Mouse (Mus musculus): ENCODE results near the gene Txnrd2. TPM values are rescaled to one million over a fixed set of nuclear protein-coding genes. Genes with fewer than 3 reads are reported as not detected.

Txnrd2 gene
- total RNA-seq (2022), result 10 to 100 TPM; 37.0 to 49.9 (median 42.1) TPM

DNA sequence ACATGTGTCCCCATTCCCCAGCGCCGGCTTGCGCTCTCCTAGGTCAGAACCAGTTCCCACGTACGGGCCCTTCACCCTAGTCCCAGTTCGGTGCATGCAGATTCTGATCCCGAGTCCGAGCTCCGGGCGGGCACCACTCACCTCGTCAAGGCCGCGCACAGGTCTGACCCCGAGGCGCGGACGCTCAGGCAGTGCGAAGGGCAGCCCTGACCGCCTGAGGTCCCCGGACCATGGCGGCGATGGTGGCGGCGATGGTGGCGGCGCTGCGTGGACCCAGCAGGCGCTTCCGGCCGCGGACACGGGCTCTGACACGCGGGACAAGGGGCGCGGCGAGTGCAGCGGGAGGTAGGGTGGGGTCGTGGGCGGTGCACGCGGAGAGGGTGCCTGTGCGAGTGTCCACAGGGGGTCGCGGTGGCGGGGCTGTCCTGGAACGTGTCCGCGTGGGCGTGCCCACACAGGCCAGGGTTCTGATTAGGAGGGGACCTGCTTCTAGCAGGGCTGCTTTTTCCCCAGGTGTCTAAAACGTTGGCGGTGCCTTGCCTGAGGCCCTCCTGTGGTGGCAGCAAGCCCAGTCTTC lies at the start of gene Txnrd2:
TSS of gene Txnrd2 (plus strand) at position 170 of the 577 bp plus-strand sequence.
- DNase-seq (ENCODE audit: low spot score), result peak; percentile 75

- no peak for DNase-seq (ENCODE audit: low spot score)
Observed at GRCm38 (mm10) chr16:18377203-18377602, 49.0 kb upstream of the Txnrd2 start.

DNA sequence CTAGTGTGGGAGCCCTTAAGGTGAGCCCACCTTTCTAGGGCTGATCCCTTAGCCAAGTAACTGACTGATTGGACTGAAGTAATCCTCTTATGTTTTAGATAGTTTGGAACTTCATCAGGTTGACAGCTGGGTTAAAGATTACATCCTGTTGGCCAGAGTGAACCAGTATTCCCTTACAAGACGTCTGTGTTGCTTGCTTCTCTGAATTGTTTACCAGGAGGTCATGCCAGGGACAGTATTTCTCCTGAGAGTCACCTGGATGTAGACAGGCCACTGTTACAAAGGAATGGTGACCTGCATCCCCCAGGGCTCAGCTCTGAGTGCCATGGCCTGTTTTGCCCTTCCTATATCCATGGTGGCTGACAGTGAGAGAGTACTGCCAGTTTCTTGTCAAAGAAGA lies 47.7 kb upstream of the Txnrd2 start:
- no peak for DNase-seq (ENCODE audit: low spot score)

GRCm38 (mm10) chr16:18379338-18380001 lies 46.7 kb upstream of the Txnrd2 start:
- DNase-seq (ENCODE audit: low spot score), result no peak

DNA sequence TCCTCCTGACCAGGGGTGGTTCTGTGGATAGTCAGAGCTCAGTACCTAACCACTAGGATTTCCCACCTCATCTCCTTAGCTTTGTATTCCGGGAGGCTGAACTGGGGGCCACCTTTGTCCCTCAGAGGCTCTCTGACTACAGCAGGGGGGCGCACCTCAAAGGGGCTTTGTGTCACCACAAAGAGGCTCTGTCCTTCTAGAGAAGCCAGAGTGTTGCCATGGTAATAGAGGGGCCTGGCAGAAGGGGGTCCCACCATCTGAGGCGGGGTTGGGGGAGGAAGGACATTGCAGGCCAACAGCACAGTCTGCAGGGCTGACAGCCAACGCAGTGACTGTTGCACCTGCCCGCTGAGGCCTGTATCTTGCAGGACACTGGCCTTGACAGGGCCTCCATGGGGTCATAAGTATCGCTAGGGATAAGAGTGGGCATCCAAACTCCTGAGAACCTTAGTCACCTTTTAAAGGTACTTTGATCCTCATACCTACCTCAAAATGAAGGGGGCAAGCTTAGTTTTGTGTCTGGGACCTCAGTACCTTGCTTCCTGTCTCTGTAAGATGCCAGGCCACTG lies 45.6 kb upstream of the Txnrd2 start:
- DNase-seq (ENCODE audit: low spot score), result no peak

DNA sequence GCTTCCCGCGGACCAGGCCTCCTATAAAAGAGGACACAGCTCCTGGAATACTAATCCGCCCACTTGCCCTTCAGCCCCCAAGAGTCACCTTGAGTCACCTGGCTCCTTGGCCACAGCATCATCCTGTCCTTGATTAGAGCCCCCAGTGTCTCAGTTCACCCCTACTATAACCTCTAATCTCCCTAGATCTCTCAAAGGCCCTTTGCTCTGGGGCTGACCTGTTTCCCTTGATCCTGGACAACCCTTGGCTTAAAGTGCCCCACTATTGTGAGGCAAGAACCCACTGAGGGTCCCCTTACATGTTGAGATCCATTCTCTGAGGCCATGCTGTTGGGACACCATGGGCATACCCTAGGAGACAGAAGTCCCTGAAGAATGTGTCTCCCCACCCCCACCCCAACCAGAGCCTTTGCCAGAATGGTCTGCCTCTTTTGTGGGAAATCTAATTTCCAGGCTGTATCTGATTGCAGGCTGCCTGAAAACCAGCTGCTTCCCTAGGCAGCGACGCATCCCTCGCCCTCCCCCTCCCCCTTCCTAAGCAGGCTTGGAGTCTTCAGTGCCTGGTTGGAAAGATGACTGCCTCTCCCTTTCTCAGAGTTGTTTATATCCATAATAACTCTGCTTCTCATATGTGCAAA lies 44.4 kb upstream of the Txnrd2 start:
- DNase-seq (ENCODE audit: low spot score), result no peak

DNA sequence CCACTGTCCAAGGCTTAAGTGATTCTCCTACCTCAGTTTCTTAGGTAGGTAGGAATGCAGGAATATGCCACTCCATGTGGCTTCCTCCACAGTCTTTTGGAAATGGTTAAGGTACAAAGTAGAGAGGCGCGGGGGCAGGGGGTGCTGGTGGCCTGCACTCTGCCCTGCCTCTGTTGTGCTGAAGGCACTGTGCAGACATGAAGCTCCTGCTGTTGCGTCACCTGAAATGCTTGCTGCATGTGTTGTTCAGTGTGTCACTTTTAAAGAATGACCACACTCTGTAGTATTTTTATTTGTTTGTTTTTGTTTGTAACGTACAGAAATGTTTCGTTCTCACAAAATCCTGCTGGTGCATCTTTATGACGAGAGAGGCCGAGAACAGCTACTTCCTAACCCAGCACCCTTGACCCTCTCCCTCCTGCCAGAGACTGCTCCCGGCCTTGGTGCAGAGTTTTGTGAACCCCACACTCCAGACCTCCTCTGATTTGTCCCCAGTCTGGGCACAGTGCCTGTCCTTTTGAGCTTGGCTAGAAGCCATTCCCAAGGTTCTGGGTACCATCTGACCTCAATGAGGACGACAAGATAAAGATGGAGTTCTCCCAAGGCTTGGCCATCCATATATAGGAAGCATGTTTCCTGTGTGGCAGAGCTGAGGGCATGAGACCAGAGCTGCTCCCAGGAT lies 43.0 kb upstream of the Txnrd2 start:
- DNase-seq (ENCODE audit: low spot score), result peak; percentile 53

DNA sequence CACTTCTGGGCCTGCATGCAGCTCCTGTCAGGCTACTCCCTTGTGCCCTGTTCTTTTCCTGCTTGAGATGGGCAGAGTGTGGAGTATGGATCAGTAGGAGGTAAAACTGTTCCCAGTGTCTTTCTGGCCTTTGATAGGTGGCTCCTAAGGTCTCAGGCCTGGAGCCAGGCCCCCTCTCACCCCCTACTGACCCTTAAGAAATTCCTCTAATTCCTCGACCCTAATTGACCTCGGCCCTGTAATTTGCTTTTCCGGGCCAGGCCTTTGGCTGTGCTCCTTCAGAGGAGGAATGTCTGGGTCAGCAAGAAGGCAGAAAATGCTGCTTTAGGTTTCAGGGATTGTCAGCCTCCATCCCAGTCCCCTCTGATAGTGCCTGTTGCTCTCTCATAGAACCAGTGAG lies 42.4 kb upstream of the Txnrd2 start:
- no peak for DNase-seq (ENCODE audit: low spot score)

DNA sequence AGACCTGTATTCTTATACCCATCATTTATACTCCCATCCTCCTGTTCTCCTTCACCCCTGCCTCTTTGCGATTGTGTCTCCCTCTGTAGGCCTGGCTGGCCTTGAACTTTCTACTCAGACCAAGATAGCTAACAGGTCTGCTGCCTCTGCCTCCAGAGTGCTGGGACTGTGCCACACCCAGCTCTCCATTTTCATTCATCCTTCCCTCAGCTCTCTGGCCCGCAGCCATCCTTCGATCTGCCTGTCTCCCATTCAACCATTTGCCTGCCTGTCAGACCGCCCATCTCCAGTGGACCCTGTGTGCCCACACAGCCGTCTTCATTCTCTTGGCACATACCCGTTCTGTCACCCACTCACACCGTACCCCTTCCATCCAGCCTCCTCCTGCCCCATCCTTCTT lies 42.0 kb upstream of the Txnrd2 start:
- DNase-seq (ENCODE audit: low spot score), result no peak

DNA sequence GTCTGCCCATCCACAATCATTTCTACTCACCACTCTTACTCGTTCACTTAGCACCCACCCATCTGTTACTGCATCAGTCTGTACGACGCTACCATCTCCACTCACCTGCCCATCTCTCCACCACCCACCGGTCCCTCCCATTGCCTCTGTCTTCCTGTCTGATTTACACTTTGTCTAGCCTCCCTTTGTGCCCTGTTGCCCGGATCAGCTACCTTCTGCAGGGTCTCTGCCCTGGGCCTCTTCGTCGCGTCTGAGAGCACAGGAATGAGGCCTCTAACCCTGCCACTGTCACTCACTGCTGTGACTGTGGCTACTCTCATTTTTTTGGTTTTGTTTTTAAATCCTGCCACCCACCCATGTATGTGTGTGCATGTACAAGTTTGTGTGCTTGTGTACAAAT lies 41.5 kb upstream of the Txnrd2 start:
- no peak for DNase-seq (ENCODE audit: low spot score)

GRCm38 (mm10) chr16:18385411-18385810 lies 40.8 kb upstream of the Txnrd2 start:
- DNase-seq (ENCODE audit: low spot score), result no peak

DNA sequence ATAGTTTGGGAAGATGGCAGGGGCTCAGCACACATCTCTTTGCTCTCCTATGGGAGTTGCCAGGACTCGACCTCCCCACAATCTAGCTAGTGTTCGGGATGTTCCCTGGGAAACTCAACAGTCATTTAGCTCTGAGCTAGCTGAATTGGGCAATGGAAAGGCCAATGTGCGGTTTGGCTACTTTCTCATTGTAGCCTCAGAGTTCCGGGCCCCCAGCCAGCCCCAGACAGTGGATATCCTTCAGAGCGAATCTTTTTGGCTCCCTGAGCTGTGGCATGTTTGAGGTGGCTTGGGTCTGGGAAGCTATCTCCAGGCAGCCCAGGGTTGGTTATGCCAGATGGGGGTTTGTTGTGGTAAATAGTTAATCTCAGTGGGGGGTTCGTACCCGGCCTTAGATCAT lies 39.7 kb upstream of the Txnrd2 start:
- DNase-seq (ENCODE audit: low spot score), result no peak

DNA sequence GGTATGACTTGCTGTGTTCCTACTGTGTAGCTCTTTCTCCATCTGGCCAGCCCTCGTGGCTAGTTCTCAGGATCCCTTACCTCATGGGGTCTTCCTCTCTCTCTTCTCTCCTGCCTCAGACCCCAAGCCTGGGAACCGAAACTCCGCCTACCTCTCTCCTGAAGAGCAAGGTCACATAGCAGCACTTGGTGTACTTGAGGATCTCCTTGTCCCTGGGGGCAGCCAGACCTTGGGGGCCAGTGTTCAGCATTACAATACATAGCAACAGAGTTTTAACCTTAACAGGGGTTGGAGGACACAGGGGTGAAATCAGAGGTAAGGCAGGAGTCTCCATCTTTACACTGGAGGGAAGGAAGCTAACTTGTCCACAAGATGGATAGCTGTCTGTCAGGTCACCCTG lies 39.2 kb upstream of the Txnrd2 start:
- DNase-seq (ENCODE audit: low spot score), result no peak

GRCm38 (mm10) chr16:18387704-18388582 lies 38.2 kb upstream of the Txnrd2 start:
- DNase-seq (ENCODE audit: low spot score), result no peak

DNA sequence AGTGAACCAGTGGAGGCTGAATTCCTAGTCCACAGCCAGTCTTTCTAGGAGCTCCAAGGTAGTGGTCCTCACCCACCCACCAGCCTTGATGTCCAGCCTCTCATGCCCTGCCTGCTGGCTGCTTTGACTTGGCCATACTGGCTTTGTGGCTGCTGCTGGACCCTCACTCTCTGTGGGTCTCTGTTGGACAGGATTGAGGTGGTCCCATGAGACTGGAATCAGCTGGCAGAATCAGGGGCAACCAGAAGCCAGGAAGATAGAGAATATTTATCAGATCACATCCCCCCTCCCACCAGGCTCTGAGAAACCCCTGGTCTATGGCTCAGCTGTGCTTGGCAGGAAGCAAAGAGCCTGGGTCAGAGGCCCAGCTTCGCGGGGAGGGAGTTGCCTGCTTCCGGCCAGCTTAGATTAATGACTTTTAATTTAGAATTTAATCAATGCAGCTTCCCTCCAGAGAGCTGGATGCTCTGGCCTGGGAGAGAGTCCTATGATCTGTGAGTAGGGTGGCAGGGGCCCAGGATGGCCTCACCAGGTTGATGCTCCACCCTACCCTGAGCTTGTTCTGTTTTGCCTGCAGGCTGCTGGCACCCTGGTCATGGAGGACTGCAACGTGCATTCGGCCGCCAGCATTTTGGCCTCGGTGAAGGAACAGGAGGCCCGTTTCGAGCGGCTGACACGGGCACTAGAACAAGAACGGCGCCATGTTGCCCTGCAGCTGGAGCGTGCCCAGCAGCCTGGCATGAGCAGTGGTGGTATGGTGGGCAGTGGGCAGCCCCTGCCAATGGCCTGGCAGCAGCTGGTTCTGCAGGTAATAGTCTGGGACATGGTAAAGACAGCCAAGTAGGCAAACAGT lies 37.4 kb upstream of the Txnrd2 start:
- no peak for DNase-seq (ENCODE audit: low spot score)

- DNase-seq (ENCODE audit: low spot score), result no peak
Observed at GRCm38 (mm10) chr16:18390399-18390798, 35.8 kb upstream of the Txnrd2 start.

- DNase-seq (ENCODE audit: low spot score), result no peak
Observed at GRCm38 (mm10) chr16:18391127-18391526, 35.1 kb upstream of the Txnrd2 start.

DNA sequence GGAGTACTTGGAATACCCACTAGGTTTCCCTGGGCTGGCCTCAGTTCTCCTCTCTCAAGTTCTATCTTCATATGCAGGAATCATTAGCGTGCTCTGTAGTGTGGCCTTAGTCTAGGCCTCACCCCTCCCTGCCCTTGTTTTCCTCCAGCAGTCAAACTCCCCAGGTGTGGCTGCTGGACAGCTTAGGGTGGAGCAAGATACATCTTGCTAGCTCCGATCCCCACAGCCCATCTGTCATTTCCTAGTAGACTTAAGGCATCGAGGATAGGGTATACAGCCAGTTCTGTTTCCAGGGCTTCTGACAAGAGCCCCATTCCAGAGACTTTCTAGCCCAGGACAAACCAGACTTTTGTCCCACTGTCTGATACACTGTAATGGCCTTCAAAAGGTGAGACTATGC lies 34.5 kb upstream of the Txnrd2 start:
- no peak for DNase-seq (ENCODE audit: low spot score)

GRCm38 (mm10) chr16:18392469-18393426 lies 33.4 kb upstream of the Txnrd2 start:
- peak; percentile 82 for DNase-seq (ENCODE audit: low spot score)
